Mouse (Mus musculus) hindbrain, embryonic 13.5 days (tissue): Measurements from ENCODE around the gene Adgrl1. TPM values are rescaled to one million over a fixed set of nuclear protein-coding genes. Genes with fewer than 3 reads are reported as not detected.

Source experiments
- ATAC-seq: fragments of 200-750 bp; cut with Nextera tagmentation; 2 replicates; pipeline ENCODE4 v1.8.0; 2017; ENCODE audit warnings: moderate TSS enrichment; ENCODE audit not compliant: low FRiP score
- H3K27ac ChIP-seq: fragments of 300-500 bp; sonication (generic); 2 replicates; pipeline ENCODE4 v1.5.1; 2015; ENCODE audit warnings: inconsistent platforms, mild to moderate bottlenecking, moderate library complexity
- H3K27me3 ChIP-seq: fragments of 300-500 bp; sonication (generic); 2 replicates; pipeline ENCODE4 v1.6.1; 2015; ENCODE audit warnings: mild to moderate bottlenecking, inconsistent platforms
- H3K36me3 ChIP-seq: fragments of 300-500 bp; sonication (generic); 2 replicates; pipeline ENCODE4 v1.6.1; 2015; ENCODE audit warnings: mild to moderate bottlenecking, inconsistent platforms
- H3K4me1 ChIP-seq: fragments of 300-500 bp; sonication (generic); replicated peaks from 2 replicates; pipeline ENCODE4 v1.6.1; 2015; ENCODE audit warnings: inconsistent platforms
- H3K4me2 ChIP-seq: fragments of 300-500 bp; sonication (generic); 2 replicates; pipeline ENCODE4 v1.6.1; 2015; ENCODE audit warnings: inconsistent platforms, mild to moderate bottlenecking, moderate library complexity
- H3K4me3 ChIP-seq: fragments of 300-500 bp; sonication (generic); 2 replicates; pipeline ENCODE4 v1.5.1; 2015; ENCODE audit warnings: mild to moderate bottlenecking, inconsistent platforms
- H3K9ac ChIP-seq: fragments of 300-500 bp; sonication (generic); 2 replicates; pipeline ENCODE4 v1.6.1; 2015; ENCODE audit warnings: mild to moderate bottlenecking, inconsistent platforms
- H3K9me3 ChIP-seq: fragments of 300-500 bp; sonication (generic); 2 replicates; pipeline ENCODE4 v1.6.1; 2016; ENCODE audit warnings: inconsistent platforms
- WGBS: fragments of 180-500 bp; shearing (Covaris S2); methylation state at CpG from one replicate; pipeline ENCODE4 v1.1.7; 2015; 5-methylcytosine and 5-hydroxymethylcytosine counted together
- polyA plus RNA-seq: library from polyadenylated mRNA; unstranded; fragments of >200 nt; fragmentation: Nextera tagmentation; extraction: Ambion mirVana; gene quantifications from 2 replicates; pipeline ENCODE4 v1.2.1, GENCODE M21; 2015

Gene Adgrl1
- polyA plus RNA-seq, 1 experiment from 2014 or later, result 47.9 TPM

DNA sequence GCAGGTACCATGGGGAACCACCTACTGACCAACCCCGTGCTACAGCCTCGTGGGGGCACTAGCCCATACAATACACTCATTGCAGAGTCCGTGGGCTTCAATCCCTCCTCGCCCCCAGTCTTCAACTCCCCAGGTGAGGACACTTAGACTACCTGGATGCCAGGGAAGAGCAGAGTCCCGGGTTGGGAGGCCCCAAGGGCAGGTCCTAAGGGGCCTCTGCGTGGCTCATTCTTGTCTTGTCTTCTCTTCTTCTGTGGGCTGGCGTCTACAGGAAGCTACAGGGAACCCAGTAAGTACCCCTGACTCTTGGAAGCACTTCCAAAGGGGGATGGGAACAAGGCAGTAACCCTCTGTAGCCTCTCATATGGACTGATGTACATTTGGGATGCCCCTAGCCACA lies 37.7 kb downstream of the Adgrl1 start:
- no peaks in the 10 kb centered on the region for H3K9me3 ChIP-seq
- WGBS, result 93% methylated on average over 7 of the region's 7 CpGs
- no peaks in the 10 kb centered on the region for H3K27me3 ChIP-seq
- H3K27ac ChIP-seq, result no peak overlapping the region
- H3K4me2 ChIP-seq, result no peak overlapping the region
- H3K4me1 ChIP-seq, result no peaks in the 10 kb centered on the region
- no peak for ATAC-seq
- H3K4me3 ChIP-seq, result no peak overlapping the region
- H3K36me3 ChIP-seq, result peaks cover 76% of the 10 kb centered on the region
- no peak overlapping the region for H3K9ac ChIP-seq

- Histone ChIP-seq H3K4me1 (no peaks in the 10 kb centered on the region), H3K4me2 (no peak overlapping the region), H3K36me3 (peaks cover 69% of the 10 kb centered on the region), H3K9me3 (no peaks in the 10 kb centered on the region), H3K27ac (no peak overlapping the region), H3K9ac (no peak overlapping the region), H3K27me3 (no peaks in the 10 kb centered on the region), H3K4me3 (no peak overlapping the region)
- no peak for ATAC-seq
- WGBS, result 94% methylated on average over 15 of the region's 15 CpGs
Observed at GRCm38 (mm10) chr8:83938330-83938729, 38.4 kb downstream of the Adgrl1 start.

GRCm38 (mm10) chr8:83941066-83941677 lies 41.3 kb downstream of the Adgrl1 start:
- no peaks in the 10 kb centered on the region for H3K9me3 ChIP-seq
- no peak overlapping the region for H3K27ac ChIP-seq
- H3K36me3 ChIP-seq, result peaks cover 40% of the 10 kb centered on the region
- 80% methylated on average over 6 of the region's 6 CpGs for WGBS
- no peaks in the 10 kb centered on the region for H3K4me1 ChIP-seq
- H3K27me3 ChIP-seq, result no peaks in the 10 kb centered on the region
- H3K4me2 ChIP-seq, result no peak overlapping the region
- H3K4me3 ChIP-seq, result no peak overlapping the region
- no peak overlapping the region for H3K9ac ChIP-seq
- ATAC-seq, result no peak

DNA sequence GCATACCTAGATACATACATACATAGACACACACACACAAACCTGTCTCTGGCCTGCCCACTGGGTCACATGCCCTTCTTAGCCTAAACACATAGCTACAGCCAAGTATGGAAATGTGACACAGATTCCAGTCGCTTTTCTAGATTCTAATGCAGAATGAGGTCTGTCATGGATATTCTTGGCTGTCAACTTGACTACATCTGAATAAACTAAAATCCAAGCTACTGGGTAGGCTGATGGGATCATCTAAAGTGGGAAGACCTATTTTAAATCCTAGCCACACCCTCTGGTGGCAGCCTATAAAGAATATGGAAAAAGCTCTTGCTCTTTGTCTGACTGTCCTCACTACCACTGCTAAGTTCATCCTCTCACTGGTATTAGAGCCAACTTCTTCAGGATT lies 42.5 kb downstream of the Adgrl1 start:
- Histone ChIP-seq H3K9me3 (no peaks in the 10 kb centered on the region), H3K4me2 (no peak overlapping the region), H3K36me3 (peaks cover 28% of the 10 kb centered on the region), H3K4me3 (no peak overlapping the region), H3K9ac (no peak overlapping the region), H3K27ac (no peak overlapping the region), H3K27me3 (no peaks in the 10 kb centered on the region), H3K4me1 (no peaks in the 10 kb centered on the region)
- WGBS, result 86% methylated on average over 1 of the region's 1 CpGs
- ATAC-seq, result no peak

DNA sequence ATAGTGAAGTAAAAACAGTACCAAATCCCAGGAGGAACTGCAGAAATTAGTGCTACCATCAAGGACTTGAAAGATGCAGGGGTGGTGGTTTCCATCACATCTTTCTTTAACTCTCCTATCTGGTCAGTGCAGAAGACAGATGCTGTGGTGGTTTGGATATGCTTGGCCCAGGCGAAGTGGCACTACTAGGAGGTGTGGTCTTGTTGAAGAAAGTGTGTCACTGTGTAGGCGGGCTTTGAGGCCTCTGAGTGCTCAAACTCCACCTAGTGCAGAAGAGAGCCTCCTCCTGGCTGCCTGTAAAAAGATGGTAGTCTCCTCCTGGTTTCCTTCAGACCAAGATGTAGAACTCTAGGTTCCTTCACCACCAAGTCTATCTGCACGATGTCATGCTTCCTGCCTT lies 45.6 kb downstream of the Adgrl1 start:
- no peaks in the 10 kb centered on the region for H3K4me1 ChIP-seq
- no peak overlapping the region for H3K27ac ChIP-seq
- no peak overlapping the region for H3K4me2 ChIP-seq
- 61% methylated on average over 3 of the region's 3 CpGs for WGBS
- H3K9me3 ChIP-seq, result no peaks in the 10 kb centered on the region
- no peak for ATAC-seq
- no peak overlapping the region for H3K4me3 ChIP-seq
- H3K9ac ChIP-seq, result no peak overlapping the region
- H3K27me3 ChIP-seq, result no peaks in the 10 kb centered on the region
- H3K36me3 ChIP-seq, result no peaks in the 10 kb centered on the region; the same call in 1 of the 2 replicates

DNA sequence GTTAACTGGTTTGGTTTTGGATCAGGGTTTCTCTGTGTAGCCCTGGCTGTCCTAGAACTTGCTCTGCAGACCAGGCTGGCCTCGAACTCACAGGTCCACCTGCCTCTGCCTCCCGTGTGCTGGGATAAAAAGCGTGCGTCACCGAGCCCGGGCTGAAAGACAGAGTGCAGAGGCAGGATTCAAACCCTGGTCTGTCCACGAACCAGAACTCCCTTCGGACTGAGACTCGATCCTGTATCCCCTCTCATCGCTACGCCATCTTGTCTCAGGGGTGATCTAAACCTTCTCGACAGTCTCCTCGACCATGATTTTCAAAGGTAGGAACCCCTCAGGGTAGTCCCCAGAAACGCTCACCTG lies 54.8 kb downstream of the Adgrl1 start:
- Histone ChIP-seq H3K4me3 (peak overlapping the region; percentile 58), H3K27ac (peak overlapping the region; percentile 74), H3K4me1 (peaks cover 19% of the 10 kb centered on the region), H3K36me3 (no peaks in the 10 kb centered on the region), H3K4me2 (peak overlapping the region; percentile 61), H3K27me3 (no peaks in the 10 kb centered on the region), H3K9me3 (no peaks in the 10 kb centered on the region), H3K9ac (peak overlapping the region; percentile 68)
- WGBS, result under 1% methylated on average over 14 of the region's 14 CpGs
- no peak for ATAC-seq

DNA sequence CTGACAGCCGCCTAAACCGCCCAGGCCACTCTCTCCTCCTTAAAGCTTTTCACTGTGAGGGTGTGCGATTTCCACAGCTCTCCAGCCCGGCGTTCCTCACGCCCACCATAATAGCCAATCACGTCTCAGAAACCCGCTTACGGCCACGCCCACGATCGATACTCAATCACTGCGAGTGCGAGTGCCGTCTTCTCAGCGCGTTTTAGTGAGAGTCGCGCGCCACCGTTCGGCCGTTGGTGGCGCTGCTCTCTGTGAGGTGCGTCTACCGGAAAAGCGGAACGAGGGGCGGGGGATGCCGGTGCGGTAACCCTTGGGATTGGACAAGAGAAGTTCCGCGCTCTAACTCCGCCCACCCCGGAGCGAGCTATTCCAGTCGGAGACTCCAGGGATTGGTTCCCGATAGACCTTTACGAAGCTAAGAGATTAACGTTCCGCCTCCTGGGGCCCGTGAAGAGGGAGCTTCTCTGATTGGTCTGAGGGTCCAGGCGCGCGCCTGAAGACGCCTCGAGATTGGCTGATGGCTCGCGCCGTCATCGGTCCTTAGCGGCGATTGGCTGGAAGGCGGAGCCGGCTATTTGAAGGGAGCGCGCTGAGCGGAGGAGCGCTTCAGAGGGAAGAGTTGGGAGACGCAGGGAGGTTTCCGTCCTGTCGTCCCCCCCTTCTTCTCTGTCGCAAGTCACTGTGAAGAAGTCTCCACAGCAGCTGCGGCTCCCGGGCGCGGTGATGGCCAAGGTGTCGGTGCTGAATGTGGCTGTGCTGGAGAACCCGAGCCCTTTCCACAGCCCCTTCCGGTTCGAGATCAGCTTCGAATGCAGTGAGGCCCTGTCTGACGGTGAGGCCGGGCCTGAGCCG lies 55.4 kb downstream of the Adgrl1 start, which contains the start of the genes Gm10644 and Asf1b:
Gene Gm10644 (minus strand): TSS at position 100 of the 852 bp plus-strand sequence.
Gene Asf1b (plus strand): TSS at position 402 of the 852 bp plus-strand sequence.
- 0% methylated on average over 75 of the region's 75 CpGs for WGBS
- no peaks in the 10 kb centered on the region for H3K36me3 ChIP-seq
- H3K27me3 ChIP-seq, result no peaks in the 10 kb centered on the region
- ATAC-seq, result peak; percentile 100
- H3K4me3 ChIP-seq, result peak within 1 kb of the TSS; percentile 58
- H3K9ac ChIP-seq, result peak within 1 kb of the TSS; percentile 68
- H3K9me3 ChIP-seq, result no peaks in the 10 kb centered on the region
- H3K4me2 ChIP-seq, result peak within 1 kb of the TSS; percentile 97
- peaks cover 19% of the 10 kb centered on the region for H3K4me1 ChIP-seq
- H3K27ac ChIP-seq, result peak within 1 kb of the TSS; percentile 74

DNA sequence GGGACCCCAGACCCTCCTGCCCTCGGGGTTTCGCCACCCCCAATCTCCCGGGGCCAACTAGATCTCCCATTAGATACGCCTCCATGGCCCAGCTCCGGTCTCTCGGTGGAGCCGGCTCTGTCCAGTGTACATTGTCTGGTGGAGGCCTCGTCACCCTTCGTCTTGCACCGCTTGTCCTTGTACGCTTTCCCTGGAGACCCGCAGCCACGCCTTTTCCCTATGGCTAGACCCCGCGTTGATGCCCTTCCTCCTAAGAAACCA lies 56.0 kb downstream of the Adgrl1 start:
- H3K4me2 ChIP-seq, result peak overlapping the region; percentile 97
- no peaks in the 10 kb centered on the region for H3K9me3 ChIP-seq
- H3K9ac ChIP-seq, result peak overlapping the region; percentile 66
- 2% methylated on average over 15 of the region's 15 CpGs for WGBS
- ATAC-seq, result no peak
- peak overlapping the region; percentile 58 for H3K4me3 ChIP-seq
- peaks cover 19% of the 10 kb centered on the region for H3K4me1 ChIP-seq
- no peaks in the 10 kb centered on the region for H3K27me3 ChIP-seq
- H3K27ac ChIP-seq, result no peak overlapping the region
- H3K36me3 ChIP-seq, result no peaks in the 10 kb centered on the region

- H3K4me3 ChIP-seq, result peak overlapping the region; percentile 58
- WGBS, result 27% methylated on average over 1 of the region's 1 CpGs
- H3K27ac ChIP-seq, result no peak overlapping the region
- H3K4me2 ChIP-seq, result peak overlapping the region; percentile 97
- H3K4me1 ChIP-seq, result peaks cover 19% of the 10 kb centered on the region
- H3K27me3 ChIP-seq, result no peaks in the 10 kb centered on the region
- H3K9ac ChIP-seq, result no peak overlapping the region
- no peaks in the 10 kb centered on the region for H3K9me3 ChIP-seq
- H3K36me3 ChIP-seq, result no peaks in the 10 kb centered on the region
- ATAC-seq, result no peak
Observed at GRCm38 (mm10) chr8:83956789-83957188, 56.9 kb downstream of the Adgrl1 start.

GRCm38 (mm10) chr8:83964015-83964765 lies 64.3 kb downstream of the Adgrl1 start:
- Histone ChIP-seq H3K9ac (no peak overlapping the region), H3K4me3 (no peak overlapping the region), H3K9me3 (no peaks in the 10 kb centered on the region), H3K4me1 (no peaks in the 10 kb centered on the region), H3K36me3 (no peaks in the 10 kb centered on the region), H3K27me3 (no peaks in the 10 kb centered on the region), H3K4me2 (no peak overlapping the region), H3K27ac (no peak overlapping the region)
- no peak for ATAC-seq
- 92% methylated on average over 5 of the region's 5 CpGs for WGBS

DNA sequence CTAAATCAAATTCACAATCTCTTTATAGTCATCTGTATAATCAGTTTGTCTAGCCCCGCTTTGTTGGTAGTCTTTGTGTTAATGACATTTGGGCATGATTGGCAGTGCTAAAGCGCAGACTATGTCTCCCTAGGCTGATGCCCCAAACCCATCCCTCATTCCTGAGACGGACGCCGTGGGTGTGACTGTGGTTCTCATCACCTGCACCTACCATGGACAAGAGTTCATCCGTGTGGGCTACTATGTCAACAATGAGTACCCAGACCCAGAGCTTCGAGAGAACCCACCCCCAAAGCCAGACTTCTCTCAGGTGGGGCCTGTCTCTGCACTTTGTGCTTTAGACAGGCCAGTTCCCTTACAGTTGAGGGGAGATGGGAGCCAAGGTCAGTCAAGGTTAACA lies 67.8 kb downstream of the Adgrl1 start:
- H3K4me1 ChIP-seq, result peaks cover 6% of the 10 kb centered on the region
- no peak overlapping the region for H3K9ac ChIP-seq
- no peak overlapping the region for H3K4me3 ChIP-seq
- no peak for ATAC-seq
- WGBS, result 93% methylated on average over 7 of the region's 7 CpGs
- H3K4me2 ChIP-seq, result no peak overlapping the region
- H3K36me3 ChIP-seq, result no peaks in the 10 kb centered on the region
- H3K27me3 ChIP-seq, result no peaks in the 10 kb centered on the region
- no peaks in the 10 kb centered on the region for H3K9me3 ChIP-seq
- no peak overlapping the region for H3K27ac ChIP-seq

- H3K9me3 ChIP-seq, result no peaks in the 10 kb centered on the region
- H3K36me3 ChIP-seq, result no peaks in the 10 kb centered on the region
- no peak overlapping the region for H3K4me2 ChIP-seq
- H3K27me3 ChIP-seq, result no peaks in the 10 kb centered on the region
- no peak overlapping the region for H3K4me3 ChIP-seq
- ATAC-seq, result no peak
- H3K4me1 ChIP-seq, result peaks cover 26% of the 10 kb centered on the region
- no peak overlapping the region for H3K27ac ChIP-seq
- 86% methylated on average over 4 of the region's 4 CpGs for WGBS
- H3K9ac ChIP-seq, result no peak overlapping the region
Observed at GRCm38 (mm10) chr8:83971121-83971520, 71.2 kb downstream of the Adgrl1 start.
